Mouse (Mus musculus): Measurements from ENCODE around the gene Ccdc65.
"Not testable (repeated sequence)": the region's sequence is repeated elsewhere in the genome, so short reads cannot be mapped to it uniquely, and the experiment has no call there.

The Ccdc65 gene

DNA sequence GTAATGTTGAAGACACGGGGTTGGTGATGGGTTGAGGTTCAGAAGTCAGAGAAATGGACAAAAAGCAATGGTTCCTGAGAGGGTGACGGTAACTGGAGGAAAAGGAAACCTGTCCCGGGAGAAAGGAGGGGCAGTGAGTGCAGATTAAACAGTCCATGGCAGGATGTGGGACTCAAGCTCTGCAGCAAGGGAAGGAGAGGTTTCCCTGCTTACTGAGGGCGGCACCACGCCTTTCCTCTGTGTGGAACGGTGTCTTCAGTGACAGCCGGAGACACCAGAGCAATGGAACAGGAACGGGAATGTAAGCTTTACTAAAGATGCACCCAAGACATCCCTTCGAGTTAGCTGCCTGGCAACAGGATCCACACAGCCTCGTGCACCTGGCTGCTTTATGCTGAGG, 28.5 kb downstream of the Ccdc65 start:
- in situ Hi-C loops (cut with MseI, MboI): no loop called here

DNA sequence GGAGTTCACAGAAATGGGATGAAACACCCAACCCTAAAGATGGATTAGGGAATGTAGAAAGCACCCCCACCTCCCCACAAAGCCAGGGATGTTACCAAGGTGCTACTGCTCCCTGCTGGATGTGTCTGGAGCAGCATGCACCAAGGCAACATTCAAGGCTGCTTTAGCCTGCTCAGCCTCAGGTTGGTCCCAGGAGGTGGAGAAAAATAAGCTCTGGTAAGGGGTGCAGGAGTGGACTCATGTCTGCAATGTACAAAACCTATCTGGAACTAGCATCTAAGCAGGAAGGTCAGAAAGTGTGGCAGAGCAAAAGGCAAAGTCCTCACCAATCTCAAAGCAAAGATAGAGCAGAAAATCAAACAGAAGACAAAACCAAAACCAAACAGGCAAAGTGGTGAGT, 29.9 kb downstream of the Ccdc65 start:
- in situ Hi-C loops (cut with MseI, MboI): no loop called here

DNA sequence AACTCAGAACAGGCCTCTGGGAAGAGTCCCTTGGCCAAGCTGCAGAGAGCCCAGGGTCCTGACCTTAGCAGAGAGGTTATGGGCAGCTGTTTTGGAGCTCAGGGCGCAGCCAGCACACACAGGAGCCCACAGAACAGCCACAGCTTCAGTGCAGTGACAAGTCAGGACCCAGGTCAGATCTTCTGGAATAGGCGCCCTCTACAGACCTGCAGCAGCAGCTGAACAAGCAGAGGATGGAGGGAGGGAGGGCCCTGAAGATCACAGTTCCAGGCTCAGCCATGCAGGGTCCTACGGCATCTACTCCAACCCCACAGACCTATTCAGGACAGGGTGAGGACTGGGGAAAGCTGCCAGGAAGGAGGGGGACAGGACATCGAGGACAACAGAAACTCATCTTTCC, 30.8 kb downstream of the Ccdc65 start:
- in situ Hi-C loops (cut with MseI, MboI): no loop called here

DNA sequence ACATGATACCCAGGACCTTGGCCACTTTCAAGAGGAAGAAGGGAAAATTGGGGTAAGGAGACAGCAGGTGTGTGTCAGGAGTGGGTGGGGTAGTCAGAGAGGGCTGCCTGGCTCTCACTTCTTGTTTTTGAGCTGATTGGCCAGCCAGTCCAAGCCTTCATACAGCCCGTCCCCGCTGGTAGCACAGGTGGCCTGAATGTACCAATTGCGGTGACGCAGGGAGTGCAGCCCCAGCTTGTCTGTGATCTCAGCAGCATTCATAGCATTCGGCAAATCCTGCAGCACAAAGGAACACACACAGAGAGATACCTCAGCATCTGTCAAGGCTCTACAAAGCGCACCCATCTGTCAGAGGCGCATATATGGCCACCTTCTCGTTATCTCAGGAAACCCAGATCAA, 32.2 kb downstream of the Ccdc65 start:
- in situ Hi-C loops (cut with MseI, MboI): no loop called here

DNA sequence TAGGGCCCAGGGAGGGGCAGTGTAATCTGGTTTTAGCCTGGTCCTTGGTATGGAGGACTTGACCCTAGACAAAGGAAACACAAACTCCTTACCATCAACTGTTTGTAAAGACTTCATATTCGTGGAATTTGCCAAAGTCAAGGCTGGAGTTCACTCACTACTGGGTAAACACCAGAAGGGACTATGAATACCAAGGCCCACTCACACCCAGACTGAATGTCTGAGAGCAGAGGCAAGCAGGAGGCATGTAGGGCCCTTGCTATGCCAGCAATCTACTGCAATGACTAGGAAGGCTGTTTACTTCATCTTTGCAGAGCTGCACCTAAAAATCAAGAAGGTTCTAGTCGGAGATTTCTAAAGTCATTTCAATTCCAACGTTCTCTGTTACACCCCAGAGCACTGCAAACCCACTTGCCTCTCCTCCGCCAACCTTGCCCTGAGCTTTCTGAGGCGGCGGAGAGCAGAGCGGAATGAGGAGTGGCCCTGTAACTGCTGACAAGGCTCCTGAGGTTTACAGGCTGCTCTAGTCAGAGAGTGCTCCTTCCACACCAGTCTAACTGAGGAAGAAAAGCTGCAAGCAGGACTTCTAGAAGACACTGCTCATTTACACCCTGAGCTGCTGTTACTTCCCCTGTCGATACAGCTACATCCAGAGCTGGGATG, 34.9 kb downstream of the Ccdc65 start:
- in situ Hi-C loops (cut with MseI, MboI): no loop called here

DNA sequence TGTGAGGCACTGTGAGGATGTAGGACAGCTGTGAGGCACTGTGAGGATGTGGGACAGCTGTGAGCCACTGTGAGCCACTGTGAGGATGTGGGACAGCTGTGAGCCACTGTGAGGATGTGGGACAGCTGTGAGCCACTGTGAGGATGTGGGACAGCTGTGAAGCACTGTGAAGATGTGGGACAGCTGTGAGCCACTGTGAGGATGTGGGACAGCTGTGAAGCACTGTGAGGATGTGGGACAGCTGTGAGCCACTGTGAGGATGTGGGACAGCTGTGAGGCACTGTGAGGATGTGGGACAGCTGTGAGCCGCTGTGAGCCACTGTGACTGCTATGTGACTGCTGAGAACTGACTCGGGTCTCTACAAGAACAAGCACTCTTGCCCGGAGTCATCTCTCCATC, 35.9 kb downstream of the Ccdc65 start:
- in situ Hi-C loops (cut with MseI, MboI): not testable (repeated sequence)

DNA sequence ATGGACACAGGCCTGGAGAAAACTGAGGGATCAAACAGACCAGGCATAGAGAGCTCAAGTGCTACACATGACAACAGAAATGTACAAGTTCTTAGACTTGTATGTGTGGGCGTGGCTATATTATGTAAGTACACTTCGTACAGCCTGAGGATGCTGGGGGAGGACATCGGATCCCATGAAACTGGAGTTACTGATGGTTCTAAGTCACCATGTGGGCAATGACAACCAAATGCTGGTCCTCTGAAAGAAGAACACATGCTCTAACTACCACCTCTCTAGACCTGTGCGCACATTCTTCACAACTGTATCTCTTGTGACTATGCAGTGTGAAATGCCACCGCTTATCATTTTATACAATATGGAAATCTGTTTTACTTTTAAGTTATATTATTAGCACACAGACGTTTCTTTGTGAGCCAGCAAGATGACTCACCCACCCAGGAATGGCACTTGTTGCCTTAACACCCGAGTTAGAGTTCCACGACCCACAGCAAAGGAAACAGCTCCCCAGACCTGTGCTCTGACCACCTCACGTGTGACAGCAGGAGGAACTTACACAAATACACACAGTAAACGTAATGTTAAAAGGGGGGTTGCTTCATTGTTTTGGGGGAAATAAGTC, 38.4 kb downstream of the Ccdc65 start:
- in situ Hi-C loops (cut with MseI, MboI): no loop called here

DNA sequence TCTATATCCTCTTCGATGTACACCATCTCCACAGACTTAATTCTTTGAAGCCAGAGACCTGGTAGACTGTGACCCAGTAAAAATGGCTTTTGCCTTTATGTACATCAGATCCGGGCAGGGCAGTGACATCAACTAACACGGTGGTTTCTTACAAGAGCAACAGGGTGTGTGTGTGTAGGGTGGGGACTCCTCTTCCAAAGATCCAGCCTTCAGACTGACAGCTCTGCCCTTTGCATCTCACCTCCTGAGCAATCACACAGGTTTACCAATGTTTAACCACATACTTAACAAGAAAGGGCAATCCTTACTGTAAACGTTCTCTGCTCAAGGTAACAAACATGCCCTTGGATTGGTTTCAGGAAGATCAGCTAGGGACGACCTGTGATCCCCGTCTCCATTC, 39.3 kb downstream of the Ccdc65 start:
- in situ Hi-C loops (cut with MseI, MboI): no loop called here

DNA sequence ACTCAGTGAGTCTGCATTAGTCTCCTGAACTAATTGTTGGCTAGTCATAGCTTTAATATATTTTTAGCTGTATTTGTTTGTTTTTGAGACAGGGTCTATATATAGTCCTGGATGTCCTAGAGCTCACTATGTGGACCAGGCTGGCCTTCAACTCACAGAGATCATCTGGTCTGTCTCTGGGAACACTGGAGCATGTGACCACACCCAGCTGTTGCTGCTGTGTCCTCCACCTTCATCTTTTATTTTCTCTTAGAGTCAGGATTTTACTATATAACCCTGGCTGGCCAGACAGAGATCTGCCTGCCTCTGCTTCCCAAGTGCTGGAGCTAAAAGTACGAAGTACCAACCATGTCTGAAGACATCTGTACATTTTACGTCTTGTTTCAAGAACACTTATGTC, 41.1 kb downstream of the Ccdc65 start:
- in situ Hi-C loops (cut with MseI, MboI): no loop called here

DNA sequence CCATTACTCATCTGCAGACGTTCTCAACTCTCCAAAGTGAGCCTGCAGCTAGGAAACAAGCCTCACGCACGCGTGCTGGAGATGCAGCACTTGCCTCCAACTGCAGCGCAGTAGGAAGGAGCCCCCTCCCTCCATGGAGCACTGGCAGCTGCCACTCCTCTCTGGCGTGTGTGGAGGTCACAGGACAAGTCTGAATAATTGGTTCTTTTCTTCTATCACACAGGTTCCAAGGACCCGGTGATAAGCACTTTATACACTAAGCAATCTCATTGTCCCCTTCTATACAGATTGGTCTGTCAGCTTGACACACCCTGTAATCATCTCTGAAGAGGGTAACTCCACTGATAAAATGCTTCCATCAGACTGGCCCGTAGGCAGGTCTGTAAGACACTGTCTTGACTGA, 45.0 kb downstream of the Ccdc65 start:
- in situ Hi-C loops (cut with MseI, MboI): no loop called here

DNA sequence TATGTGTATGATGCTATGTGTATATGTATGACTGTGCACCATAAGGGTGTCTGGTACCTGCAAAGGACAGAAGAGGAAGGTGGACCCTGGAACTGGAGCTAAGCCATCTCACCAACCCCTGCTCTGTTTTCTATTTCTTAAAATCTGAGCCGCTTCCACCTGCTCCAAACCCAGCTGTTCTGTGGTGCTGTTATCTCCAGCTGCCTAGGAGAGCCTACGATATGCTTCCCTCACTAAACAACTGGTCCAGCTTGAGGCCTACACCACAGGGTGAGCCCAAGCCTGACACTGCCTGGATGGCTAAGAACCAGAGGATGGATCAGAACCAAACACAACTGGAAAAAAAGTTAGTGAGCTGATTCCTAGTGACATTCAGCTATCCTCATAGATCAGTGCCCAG, 46.1 kb downstream of the Ccdc65 start:
- in situ Hi-C loops (cut with MseI, MboI): no loop called here

DNA sequence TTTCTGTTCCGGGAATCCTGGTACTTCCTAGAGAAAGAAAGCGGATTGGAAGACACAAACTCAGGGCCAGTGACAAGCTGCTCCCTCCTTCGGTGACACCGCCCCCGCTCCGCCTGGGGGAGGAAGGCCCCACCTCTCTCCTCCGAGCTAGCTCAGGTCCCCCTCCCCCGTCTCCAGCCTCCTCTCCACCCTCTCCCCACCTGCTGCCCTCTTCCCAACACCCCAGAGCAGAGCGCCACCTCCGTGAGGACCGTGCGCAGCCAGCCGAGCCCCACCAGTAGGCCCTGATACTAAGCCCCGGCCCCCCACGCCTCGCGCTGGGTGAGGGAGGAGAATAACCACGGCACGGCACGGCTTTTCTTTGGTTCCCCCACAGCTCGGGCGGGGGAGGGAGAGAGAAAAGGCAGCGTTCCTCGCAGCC, 54.2 kb downstream of the Ccdc65 start:
- in situ Hi-C loops (cut with MseI, MboI): no loop called here

DNA sequence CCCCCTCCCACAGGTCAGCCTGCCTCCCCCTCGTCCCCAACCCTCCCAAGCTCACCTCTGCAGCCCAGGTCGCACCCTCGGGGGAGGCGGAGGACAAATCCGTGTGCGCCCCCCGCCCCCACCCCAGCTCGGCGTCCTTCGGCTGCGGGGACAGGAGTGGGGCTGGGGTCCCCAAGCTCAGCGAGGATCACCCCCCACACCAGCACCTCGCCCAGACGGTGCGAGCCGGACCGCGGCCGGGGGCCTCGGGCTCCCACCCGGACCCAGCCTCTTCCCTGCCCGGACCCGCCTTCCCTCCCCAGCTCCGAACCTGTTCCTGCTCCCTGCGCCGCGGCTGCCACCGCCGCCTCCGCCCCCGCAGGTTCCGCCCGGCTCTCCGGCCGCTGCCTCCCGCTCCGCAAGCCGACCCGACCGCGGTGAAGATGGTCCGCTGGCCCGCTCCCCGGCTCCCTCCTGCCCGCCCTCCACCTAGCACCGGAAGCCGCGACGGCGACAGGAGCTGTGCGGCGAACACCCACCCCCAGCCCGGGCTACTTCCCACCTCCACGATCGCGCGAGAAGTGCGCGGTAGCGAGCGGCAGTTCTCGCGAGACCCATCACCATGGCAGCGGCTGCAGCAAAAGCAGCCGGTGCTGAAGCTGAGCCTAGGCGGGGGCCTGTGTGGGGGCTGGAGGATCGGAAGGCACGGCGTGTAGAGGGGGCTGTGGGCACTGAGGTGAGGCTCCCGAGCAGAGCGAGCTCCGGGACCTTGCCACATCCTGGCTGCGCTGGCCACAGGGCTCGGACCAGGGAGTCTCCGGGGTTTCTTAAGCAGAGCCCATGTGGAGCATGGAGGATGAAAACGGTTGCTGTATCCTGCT, 54.9 kb downstream of the Ccdc65 start, which contains the start of gene Arf3:
Arf3 (minus strand) TSS at position 545 of the 860 bp plus-strand sequence.
- in situ Hi-C loops (cut with MseI, MboI): no loop called here

DNA sequence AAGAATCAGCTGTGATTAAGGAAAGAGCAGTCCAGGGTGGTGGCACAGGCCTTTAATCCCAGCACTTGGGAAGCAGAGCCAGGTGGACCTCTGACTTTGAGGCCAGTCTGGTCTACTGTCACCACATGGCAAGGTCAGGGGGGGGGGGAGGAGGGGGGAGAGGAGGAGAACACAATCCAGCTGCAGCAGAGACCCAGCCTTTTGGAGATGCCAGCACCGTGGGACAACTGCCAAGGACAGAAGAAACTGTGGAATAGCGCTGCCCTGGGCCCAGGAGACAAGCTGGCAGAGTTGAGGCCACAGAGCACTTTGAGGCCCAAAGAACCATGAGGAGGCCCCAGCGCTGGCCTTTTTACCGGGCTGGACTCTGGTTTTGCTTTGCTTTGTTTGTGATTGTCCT, 57.9 kb downstream of the Ccdc65 start:
- in situ Hi-C loops (cut with MseI, MboI): no loop called here

DNA sequence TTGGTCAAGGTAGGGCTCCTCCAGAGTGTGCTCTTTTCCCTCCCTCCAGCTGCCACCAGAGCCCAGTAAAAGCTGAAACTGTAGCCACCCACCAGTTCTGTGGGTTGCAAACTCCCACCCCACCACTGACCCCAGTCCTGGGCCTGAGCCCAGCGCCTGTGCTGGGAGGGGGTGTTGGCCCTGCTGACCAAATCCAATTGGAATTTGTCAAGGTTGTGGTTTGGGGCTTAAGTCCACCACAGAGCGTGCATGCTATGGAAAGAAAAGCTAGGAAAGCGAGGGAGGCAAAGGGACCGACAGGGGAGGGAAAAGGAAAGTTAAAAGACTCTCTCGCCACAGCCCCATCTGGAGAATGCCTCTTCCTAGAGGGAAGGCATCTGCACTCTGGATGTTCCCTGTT, 60.3 kb downstream of the Ccdc65 start:
- in situ Hi-C loops (cut with MseI, MboI): no loop called here

DNA sequence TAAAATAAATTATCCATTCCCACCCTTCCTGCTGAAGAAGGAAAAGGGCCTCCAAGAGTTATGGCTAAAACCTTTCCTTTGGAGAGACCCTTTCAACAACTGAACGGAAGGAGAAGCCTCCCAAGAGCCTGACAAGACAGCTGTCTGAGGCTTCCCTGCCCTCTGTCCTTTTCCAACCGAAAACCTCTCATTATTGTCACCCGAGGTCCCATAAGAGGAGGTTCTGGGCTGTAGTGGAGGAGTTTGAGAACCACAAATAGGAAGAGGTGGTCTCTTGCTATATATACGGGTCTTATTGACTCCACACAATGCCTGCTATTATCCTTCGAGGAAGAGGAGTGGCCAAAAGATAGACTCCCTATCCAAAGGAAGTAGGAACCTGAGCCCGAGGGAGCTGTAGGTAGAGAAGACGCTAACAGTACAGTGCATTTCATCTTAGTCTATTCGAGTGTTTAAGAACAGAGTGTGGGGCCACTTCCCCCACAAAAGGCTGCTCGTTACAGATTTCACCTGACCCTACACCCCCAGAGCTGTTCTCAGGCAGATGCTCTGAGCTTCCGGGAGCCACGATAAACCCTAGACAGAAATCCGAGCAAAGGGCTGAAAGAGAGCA, 63.9 kb downstream of the Ccdc65 start:
- in situ Hi-C loops (cut with MseI, MboI): no loop called here

DNA sequence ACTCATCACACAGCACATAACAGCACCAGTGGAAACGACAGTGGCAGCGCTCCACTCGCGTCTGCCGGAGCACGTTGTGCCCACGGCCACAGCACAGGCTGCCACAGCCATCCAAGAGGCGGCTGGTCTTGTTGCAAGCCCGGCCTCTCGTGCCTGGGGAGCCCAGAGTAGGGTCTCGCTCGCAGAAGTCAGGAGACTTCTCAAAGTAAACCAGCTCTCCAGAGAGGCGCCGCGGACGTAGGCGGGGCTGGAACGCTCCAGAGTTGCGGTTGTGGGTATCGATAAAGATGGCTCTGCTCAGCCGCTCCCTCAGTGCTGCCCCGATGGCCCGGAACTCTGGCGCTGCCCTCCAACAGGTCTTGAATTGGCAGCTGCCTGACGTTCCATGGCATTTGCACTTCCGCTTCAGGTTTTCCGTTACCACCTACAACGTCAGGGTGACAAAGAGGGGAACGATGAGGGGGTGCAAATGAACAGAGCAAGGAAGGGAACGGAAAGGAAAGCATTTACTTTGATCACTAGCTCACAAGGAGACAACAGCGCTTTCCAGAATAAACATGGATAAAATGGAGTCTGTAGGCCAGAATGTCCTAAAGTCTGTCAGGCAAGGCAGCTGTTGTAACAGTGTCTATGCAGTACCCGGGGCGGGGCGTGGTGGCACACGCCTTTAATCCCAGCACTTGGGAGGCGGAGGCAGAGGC, 64.7 kb downstream of the Ccdc65 start:
- in situ Hi-C loops (cut with MseI, MboI): no loop called here

Data from mouse trophoblast stem cell (cell line).